Mouse (Mus musculus) limb, embryonic 12.5 days (tissue): ENCODE measurements at regions not wholly inside any gene's neighbourhood (a gene's known extent, or its start where the extent isn't known, plus 50 kb on each side); places are given as distances from the start of the nearest gene placed in this dataset.

Source experiments
- ATAC-seq: fragments of 200-750 bp; cut with Nextera tagmentation; 2 replicates; pipeline ENCODE4 v1.8.0; 2017; ENCODE audit warnings: low read depth, moderate TSS enrichment; ENCODE audit not compliant: insufficient number of reproducible peaks, insufficient read depth, low FRiP score, low TSS enrichment
- H3K27ac ChIP-seq: fragments of 300-500 bp; sonication (generic); 2 replicates; pipeline ENCODE4 v1.5.1; 2016; ENCODE audit warnings: mild to moderate bottlenecking, moderate library complexity
- H3K27me3 ChIP-seq: fragments of 300-500 bp; sonication (generic); 2 replicates; pipeline ENCODE4 v1.6.1; 2016; ENCODE audit warnings: mild to moderate bottlenecking, moderate library complexity
- H3K36me3 ChIP-seq: fragments of 300-500 bp; sonication (generic); 2 replicates; pipeline ENCODE4 v1.6.1; 2016; ENCODE audit warnings: mild to moderate bottlenecking, moderate library complexity
- H3K4me1 ChIP-seq: fragments of 300-500 bp; sonication (generic); replicated peaks from 2 replicates; pipeline ENCODE4 v1.6.1; 2016
- H3K4me2 ChIP-seq: fragments of 300-500 bp; sonication (generic); 2 replicates; pipeline ENCODE4 v1.6.1; 2016; ENCODE audit warnings: mild to moderate bottlenecking, moderate library complexity
- H3K4me3 ChIP-seq: fragments of 300-500 bp; sonication (generic); replicated peaks from 2 replicates; pipeline ENCODE4 v1.5.1; 2016; ENCODE audit warnings: mild to moderate bottlenecking
- H3K9ac ChIP-seq: fragments of 300-500 bp; sonication (generic); replicated peaks from 2 replicates; pipeline ENCODE4 v1.6.1; 2016; ENCODE audit warnings: mild to moderate bottlenecking, moderate library complexity
- H3K9me3 ChIP-seq: fragments of 300-500 bp; sonication (generic); 2 replicates; pipeline ENCODE4 v1.6.1; 2016; ENCODE audit warnings: mild to moderate bottlenecking, moderate library complexity
- WGBS: fragments of 180-500 bp; shearing (Covaris S2); methylation state at CpG from one replicate; pipeline ENCODE4 v1.1.7; 2016; 5-methylcytosine and 5-hydroxymethylcytosine counted together

GRCm38 (mm10) chr2:170201816-170202371 lies 54.0 kb upstream of the Zfp217 start:
- Histone ChIP-seq H3K4me3 (no peak overlapping the region), H3K4me2 (no peak overlapping the region), H3K27me3 (peaks cover 10% of the 10 kb centered on the region; the same call in 1 of the 2 replicates), H3K9me3 (no peaks in the 10 kb centered on the region), H3K4me1 (peaks cover 19% of the 10 kb centered on the region), H3K9ac (no peak overlapping the region), H3K36me3 (no peaks in the 10 kb centered on the region), H3K27ac (no peak overlapping the region)
- 74% methylated on average over 10 of the region's 10 CpGs for WGBS
- ATAC-seq, result no peak
